Mouse (Mus musculus) olfactory bulb, adult 2 months (tissue): ENCODE measurements around the gene Egf. TPM values are rescaled to one million over a fixed set of nuclear protein-coding genes. Genes with fewer than 3 reads are reported as not detected.

ENCODE experiments used
- H3K27ac ChIP-seq: fragments of 200-500 bp; 2 replicates; pipeline ENCODE4 v1.5.1; 2012; ENCODE audit warnings: low read depth, low read length; ENCODE audit not compliant: insufficient read depth
- H3K4me1 ChIP-seq: fragments of 200-500 bp; 2 replicates; pipeline ENCODE4 v1.6.1; 2012; ENCODE audit warnings: low read length; ENCODE audit not compliant: control insufficient read depth, insufficient read depth
- H3K4me3 ChIP-seq: fragments of 200-500 bp; 2 replicates; pipeline ENCODE4 v1.5.1; 2012; ENCODE audit warnings: mild to moderate bottlenecking, low read depth, low read length, moderate library complexity; ENCODE audit not compliant: insufficient read depth
- CTCF ChIP-seq: fragments of 200-500 bp; IDR thresholded peaks from 2 replicates; pipeline ENCODE4 v1.5.1; 2012; ENCODE audit warnings: low read depth, mild to moderate bottlenecking, low read length, moderate library complexity; ENCODE audit not compliant: insufficient read depth
- POLR2A ChIP-seq: fragments of 200-500 bp; IDR thresholded peaks from 2 replicates; pipeline ENCODE4 v1.6.1; 2012; ENCODE audit warnings: mild to moderate bottlenecking, low read depth, low read length, moderate library complexity; ENCODE audit not compliant: insufficient read depth
- WGBS: fragments of 180-500 bp; shearing (Covaris S2); methylation state at CpG from one replicate; pipeline ENCODE4 v1.1.7; 2018; 5-methylcytosine and 5-hydroxymethylcytosine counted together
- polyA plus RNA-seq: library from polyadenylated mRNA; stranded (reverse); fragments of >200 nt; gene quantifications from 2 replicates; pipeline ENCODE4 v1.2.4, GENCODE M21; 2012; ENCODE audit warnings: low replicate concordance; ENCODE audit not compliant: missing spikeins, insufficient read depth, insufficient read length

Gene Egf
- polyA plus RNA-seq, 1 experiment = not detected

DNA sequence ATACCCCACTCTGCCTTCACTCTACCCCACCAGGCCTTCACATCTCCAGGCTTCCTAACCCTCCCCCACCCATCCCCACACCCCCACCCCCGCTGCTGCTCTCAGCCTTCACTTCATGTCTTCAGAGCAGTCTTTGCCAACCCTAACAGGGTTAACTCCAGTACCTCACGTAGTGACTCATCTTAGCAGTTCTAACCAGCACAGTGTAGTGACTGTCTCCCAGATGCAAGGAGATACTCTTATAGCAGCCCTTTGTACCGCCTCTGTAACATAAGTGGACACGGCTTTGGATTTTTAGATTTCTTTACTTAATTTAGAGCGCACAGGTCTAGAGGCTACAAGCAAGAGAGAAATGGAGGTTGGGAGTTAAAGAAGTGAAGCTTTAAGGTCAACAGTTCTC is 106.5 kb downstream of the Egf start:
- 78% methylated on average over 5 of the region's 5 CpGs for WGBS

DNA sequence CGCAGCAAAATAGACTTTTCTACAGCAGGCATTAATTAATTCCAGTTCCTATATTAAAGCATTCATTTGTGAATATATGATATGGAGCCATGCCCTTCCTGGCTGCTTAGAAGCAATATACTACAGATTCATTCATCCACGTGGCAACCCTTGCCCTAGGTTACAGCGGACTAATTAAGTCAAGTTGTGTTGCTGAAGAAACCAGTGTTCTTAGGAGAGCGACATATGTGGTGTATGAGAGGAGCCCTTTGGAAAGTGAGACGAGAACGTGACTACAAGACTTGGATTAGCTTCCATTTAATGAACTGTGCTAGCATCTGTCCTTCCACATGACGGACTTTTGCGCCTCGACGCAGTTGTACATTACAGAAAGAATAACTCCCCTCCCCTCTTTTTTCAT is 107.8 kb downstream of the Egf start:
- Histone ChIP-seq H3K4me3 (no peak overlapping the region), H3K27ac (no peak overlapping the region), H3K4me1 (no peaks in the 10 kb centered on the region)
- 88% methylated on average over 10 of the region's 10 CpGs for WGBS
- no peak for TF ChIP-seq CTCF
- no peak for TF ChIP-seq POLR2A

More for the DNA sequence above, 106.5 kb downstream of the Egf start:
- Histone ChIP-seq H3K27ac (no peak overlapping the region), H3K4me1 (no peaks in the 10 kb centered on the region), H3K4me3 (no peak overlapping the region)
- TF ChIP-seq CTCF = no peak
- no peak for TF ChIP-seq POLR2A

DNA sequence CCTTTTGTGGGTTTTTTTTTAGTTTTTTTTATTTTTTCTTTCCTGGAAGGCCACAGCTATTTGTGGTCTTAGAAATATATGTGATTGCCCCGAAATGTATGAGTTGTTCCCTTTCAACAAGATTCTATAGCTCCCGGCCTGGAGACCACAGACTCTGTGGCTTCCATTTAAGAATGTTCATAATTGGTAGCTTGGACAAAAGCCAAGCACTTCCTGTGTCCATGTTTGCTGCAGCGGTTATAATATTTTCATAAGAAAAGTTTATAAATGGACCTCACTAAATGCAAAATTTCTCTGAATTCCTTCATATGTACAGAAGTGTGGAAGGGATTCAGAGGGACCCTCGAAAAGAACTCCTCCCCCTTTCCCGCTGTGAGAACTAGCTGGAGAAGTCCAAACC is 108.3 kb downstream of the Egf start:
- WGBS = 76% methylated on average over 5 of the region's 5 CpGs
- TF ChIP-seq CTCF (no peak), POLR2A (no peak)
- Histone ChIP-seq H3K4me1 (no peaks in the 10 kb centered on the region), H3K27ac (no peak overlapping the region), H3K4me3 (no peak overlapping the region)

DNA sequence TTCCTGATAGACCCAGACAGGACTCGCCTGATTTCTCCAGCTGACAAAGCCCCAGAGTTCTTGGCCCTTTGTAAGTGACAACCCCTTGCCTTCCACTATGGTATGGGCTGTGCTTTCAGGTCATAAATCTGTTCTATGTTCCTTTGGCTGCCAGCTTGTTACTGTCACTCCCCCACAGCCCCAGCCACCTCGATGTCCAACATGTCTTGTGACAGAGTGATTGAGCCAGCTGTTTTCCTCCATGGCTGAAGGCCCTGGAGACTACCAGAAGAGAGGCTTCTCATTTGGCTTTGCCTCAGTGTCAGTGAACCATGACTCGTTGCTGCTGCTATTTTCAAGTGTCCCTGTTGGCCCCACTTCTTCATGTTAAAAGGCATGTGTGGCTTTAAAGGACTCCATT is 109.7 kb downstream of the Egf start:
- no peaks in the 10 kb centered on the region for H3K4me1 ChIP-seq
- WGBS = 70% methylated on average over 3 of the region's 3 CpGs
- no peak overlapping the region for H3K4me3 ChIP-seq
- TF ChIP-seq POLR2A (no peak), CTCF (no peak)
- no peak overlapping the region for H3K27ac ChIP-seq

DNA sequence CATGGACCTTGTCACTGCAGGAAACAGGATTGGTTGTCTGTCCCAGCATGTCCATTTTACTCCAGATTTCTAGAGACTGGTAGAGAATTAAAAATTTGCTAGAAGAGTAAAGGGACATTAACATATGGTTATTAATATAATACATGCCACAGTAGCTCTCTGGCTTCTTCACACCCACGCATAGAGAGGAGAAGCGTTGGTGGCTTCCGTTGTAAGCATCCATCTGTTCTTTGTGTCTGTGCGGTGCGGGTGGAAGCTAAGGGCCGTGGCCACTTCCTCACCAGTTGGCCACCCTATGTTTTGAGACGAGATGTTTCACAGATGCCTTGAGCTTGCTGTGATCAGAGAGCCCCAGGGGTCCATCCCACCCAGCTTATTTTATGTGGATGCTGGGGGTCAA is 113.5 kb downstream of the Egf start:
- TF ChIP-seq POLR2A = no peak
- TF ChIP-seq CTCF = no peak
- 77% methylated on average over 7 of the region's 7 CpGs for WGBS
- no peaks in the 10 kb centered on the region for H3K4me1 ChIP-seq
- no peak overlapping the region for H3K27ac ChIP-seq
- H3K4me3 ChIP-seq = no peak overlapping the region

DNA sequence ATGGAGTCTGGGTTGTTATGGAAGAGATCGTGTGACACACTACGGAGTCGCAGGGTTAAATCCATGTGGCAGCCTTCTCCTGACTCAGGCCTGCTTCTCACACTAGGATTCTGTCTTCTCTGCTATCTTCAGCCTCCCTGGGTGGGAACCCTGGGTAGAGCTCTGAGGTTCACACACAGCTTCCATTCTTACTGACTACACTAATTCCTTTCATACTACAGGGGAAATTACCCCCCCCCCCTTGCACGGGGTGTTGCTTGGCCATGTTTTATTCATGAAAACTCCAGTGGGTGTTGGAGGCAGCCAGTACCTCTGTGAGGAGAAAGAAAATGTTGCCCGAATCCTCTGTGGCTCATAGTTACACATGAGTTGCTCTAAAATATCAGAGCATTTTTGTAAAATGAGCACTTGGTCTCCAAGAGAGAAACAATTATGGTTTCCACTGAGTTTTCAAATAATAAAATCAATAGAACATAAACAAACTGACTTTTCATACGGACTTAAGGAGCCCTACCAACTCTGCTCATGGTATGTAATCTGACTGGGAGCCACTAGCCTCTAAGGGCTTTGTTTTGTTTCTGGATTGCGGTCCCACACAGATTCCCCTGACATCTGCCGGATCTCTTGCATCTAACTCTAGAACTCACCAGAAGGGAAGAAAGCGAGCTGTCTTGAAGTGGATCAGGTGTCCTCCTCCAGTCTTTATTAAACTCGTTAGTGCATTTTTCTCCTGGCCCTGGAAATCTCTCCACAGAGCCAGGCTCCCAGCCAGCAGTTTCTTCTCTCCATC is 114.7 kb downstream of the Egf start:
- TF ChIP-seq POLR2A (no peak), CTCF (no peak)
- no peak overlapping the region for H3K27ac ChIP-seq
- 44% methylated on average over 10 of the region's 10 CpGs for WGBS

DNA sequence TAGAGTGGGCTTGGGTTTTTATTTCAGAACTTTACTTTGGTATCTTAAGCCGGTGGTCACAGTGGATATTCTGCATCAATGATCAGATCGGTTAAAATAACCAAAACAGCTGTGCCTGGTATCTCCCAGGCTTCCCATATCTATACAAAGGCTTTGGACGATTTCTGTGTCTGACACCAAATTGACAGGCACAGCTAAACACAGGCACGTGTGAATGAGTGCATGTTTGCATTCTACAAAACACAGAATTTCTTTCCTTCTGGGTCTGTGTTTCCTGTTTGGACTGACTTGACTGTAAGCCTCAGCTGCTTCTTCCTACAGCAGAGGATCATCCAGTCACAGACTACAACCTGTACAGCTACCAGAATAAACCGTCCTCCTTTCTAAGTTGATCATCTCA is 115.4 kb downstream of the Egf start:
- Histone ChIP-seq H3K27ac (no peak overlapping the region), H3K4me1 (no peaks in the 10 kb centered on the region), H3K4me3 (no peak overlapping the region)
- 53% methylated on average over 5 of the region's 5 CpGs for WGBS
- TF ChIP-seq CTCF (no peak), POLR2A (no peak)

More for the DNA sequence above, 114.7 kb downstream of the Egf start:
- H3K4me3 ChIP-seq = no peak overlapping the region
- no peaks in the 10 kb centered on the region for H3K4me1 ChIP-seq

DNA sequence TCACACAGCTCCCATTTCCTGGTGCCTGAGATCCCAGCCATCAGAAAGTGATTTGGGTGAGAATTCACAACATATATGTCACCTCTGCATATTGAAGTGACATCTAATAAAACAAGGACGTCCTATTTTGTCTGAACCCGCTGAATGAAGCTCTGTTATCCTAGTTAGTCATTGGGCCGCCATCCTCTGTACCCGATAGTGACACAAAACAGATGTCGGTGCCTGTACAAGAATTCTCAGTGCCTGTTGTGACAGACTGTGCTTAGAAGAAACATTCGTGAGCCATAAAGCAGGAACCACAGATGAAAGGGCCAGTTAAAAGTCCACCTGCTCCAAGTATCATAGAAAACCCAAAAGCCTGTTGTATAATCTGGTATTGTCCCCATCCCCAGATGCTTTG is 117.7 kb downstream of the Egf start:
- Histone ChIP-seq H3K27ac (no peak overlapping the region), H3K4me1 (no peaks in the 10 kb centered on the region), H3K4me3 (no peak overlapping the region)
- WGBS = 93% methylated on average over 6 of the region's 6 CpGs
- TF ChIP-seq CTCF = no peak
- TF ChIP-seq POLR2A = no peak

DNA sequence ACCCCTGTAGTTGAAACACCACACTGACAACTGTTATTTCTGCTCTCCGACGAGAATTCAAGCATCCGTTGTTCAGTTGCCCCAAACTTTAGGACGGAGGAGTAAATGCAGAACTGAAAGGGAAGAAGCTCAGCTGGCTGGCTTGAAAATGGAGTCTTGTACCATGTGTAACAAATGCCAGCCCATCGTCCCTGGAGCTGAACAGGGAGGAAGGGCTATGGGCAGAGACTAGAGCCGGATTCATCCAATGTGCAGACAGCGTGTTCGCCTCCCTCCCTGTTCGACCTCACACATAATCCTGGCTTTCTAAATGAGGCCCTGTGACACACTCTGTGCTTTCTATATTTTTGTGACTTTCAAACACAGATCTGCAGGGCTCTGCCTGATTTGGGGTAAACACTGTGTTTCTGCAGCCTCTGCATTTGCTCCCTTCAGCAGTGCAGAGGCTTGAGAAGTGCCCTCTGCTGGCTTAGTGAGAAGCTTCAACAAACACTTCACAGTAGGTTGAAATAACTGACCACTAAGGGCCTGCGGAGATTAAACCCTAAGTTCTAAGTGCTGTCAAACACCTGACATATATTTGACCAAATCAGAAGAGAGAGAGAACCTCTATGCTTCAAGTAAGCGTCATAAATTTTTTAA is 120.7 kb downstream of the Egf start:
- no peak overlapping the region for H3K4me3 ChIP-seq
- H3K4me1 ChIP-seq = no peaks in the 10 kb centered on the region
- H3K27ac ChIP-seq = no peak overlapping the region
- TF ChIP-seq CTCF (no peak), POLR2A (no peak)
- WGBS = 53% methylated on average over 11 of the region's 11 CpGs
